Mouse (Mus musculus) left cerebral cortex, adult 8-10 months (tissue): ENCODE results near the gene Dmap1. TPM values are rescaled to one million over a fixed set of nuclear protein-coding genes. Genes with fewer than 3 reads are reported as not detected.

ENCODE experiments used
- total RNA-seq, 4 experiments: library from RNA; stranded (reverse); gene quantifications; 2 replicates each; pipeline ENCODE4 v1.2.4; 2022

Gene Dmap1
- total RNA-seq, 4 experiments from 2014 or later = 39.4 to 44.3 (median 41.7) TPM

Other genes starting within 250 kb of the Dmap1 start
- gene Rnf220, start 185.2 kb downstream of the Dmap1 start, total RNA-seq = 100 to 1,000 TPM; 202 to 206 (median 204) TPM
- gene Eri3, start 131.9 kb downstream of the Dmap1 start, total RNA-seq = 100 to 1,000 TPM; 212 to 232 (median 224) TPM
- gene Gm12845, start 42.1 kb upstream of the Dmap1 start, total RNA-seq = not detected
- not detected for gene Klf17, start 83.4 kb upstream of the Dmap1 start, total RNA-seq
- 10 to 100 TPM; 56.1 to 61.2 (median 58.5) TPM for gene Slc6a9, start 152.2 kb upstream of the Dmap1 start, total RNA-seq
- under 1 TPM; 0.33 to 0.94 (median 0.67) TPM for gene Ccdc24, start 190.3 kb upstream of the Dmap1 start, total RNA-seq
- 10 to 100 TPM; 73.0 to 85.0 (median 79.7) TPM for gene B4galt2, start 201.2 kb upstream of the Dmap1 start, total RNA-seq
- gene Atp6v0b, start 205.1 kb upstream of the Dmap1 start, total RNA-seq = 100 to 1,000 TPM; 386 to 441 (median 416) TPM
- gene Dph2, start 209.8 kb upstream of the Dmap1 start, total RNA-seq = 10 to 100 TPM in 2 of 4 experiments, 1 to 10 TPM in 2; 9.5 to 12.0 (median 10.7) TPM
- gene Ipo13, start 232.7 kb upstream of the Dmap1 start, total RNA-seq = 100 to 1,000 TPM; 122 to 133 (median 124) TPM
- 1 to 10 TPM; 2.1 to 3.4 (median 2.4) TPM for gene Artn, start 247.5 kb upstream of the Dmap1 start, total RNA-seq